Mouse (Mus musculus): ENCODE results near the gene Gm49394.
A peak's percentile ranks its signal among the peaks of the same experiment; 100 is the strongest.

Gm49394 gene

GRCm38 (mm10) chr7:142659181-142659681 is 10.5 kb downstream of the Gm49394 start:
- no peak for DNase-seq (ENCODE audit: low read depth, low spot score)

- no peak for DNase-seq (ENCODE audit: low read depth, low spot score)
Observed at GRCm38 (mm10) chr7:142658681-142659180, 11.0 kb downstream of the Gm49394 start.

- DNase-seq (ENCODE audit: low read depth, low spot score), result no peak
Observed at GRCm38 (mm10) chr7:142657821-142658614, 11.7 kb downstream of the Gm49394 start.

- DNase-seq (ENCODE audit: low read depth, low spot score), result no peak
Observed at GRCm38 (mm10) chr7:142657341-142657791, 12.4 kb downstream of the Gm49394 start.

- DNase-seq (ENCODE audit: low read depth, low spot score), result no peak
Observed at GRCm38 (mm10) chr7:142656055-142656454, 13.7 kb downstream of the Gm49394 start.

GRCm38 (mm10) chr7:142655633-142656032 is 14.1 kb downstream of the Gm49394 start:
- DNase-seq (ENCODE audit: low read depth, low spot score), result no peak

GRCm38 (mm10) chr7:142653726-142654125 is 16.0 kb downstream of the Gm49394 start:
- DNase-seq (ENCODE audit: low read depth, low spot score), result no peak

- no peak for DNase-seq (ENCODE audit: low read depth, low spot score)
Observed at GRCm38 (mm10) chr7:142646676-142647075, 23.1 kb downstream of the Gm49394 start.

- DNase-seq (ENCODE audit: low read depth, low spot score), result no peak
Observed at GRCm38 (mm10) chr7:142645045-142645444, 24.7 kb downstream of the Gm49394 start.

GRCm38 (mm10) chr7:142636178-142636577 is 33.6 kb downstream of the Gm49394 start:
- DNase-seq (ENCODE audit: low read depth, low spot score), result no peak

- DNase-seq (ENCODE audit: low read depth, low spot score), result no peak
Observed at GRCm38 (mm10) chr7:142630691-142631090, 39.1 kb downstream of the Gm49394 start.

- DNase-seq (ENCODE audit: low read depth, low spot score), result no peak
Observed at GRCm38 (mm10) chr7:142629806-142630205, 39.9 kb downstream of the Gm49394 start.

- DNase-seq (ENCODE audit: low read depth, low spot score), result no peak
Observed at GRCm38 (mm10) chr7:142622180-142622579, 47.6 kb downstream of the Gm49394 start.

- DNase-seq (ENCODE audit: low read depth, low spot score), result no peak
Observed at GRCm38 (mm10) chr7:142613077-142613476, 56.7 kb downstream of the Gm49394 start.

- peak; percentile 77 for DNase-seq (ENCODE audit: low read depth, low spot score)
Observed at GRCm38 (mm10) chr7:142610627-142611406, 58.9 kb downstream of the Gm49394 start.

GRCm38 (mm10) chr7:142600921-142601320 is 68.8 kb downstream of the Gm49394 start:
- no peak for DNase-seq (ENCODE audit: low read depth, low spot score)
